Mouse (Mus musculus) adrenal gland, adult 18-20 months (tissue): ENCODE measurements around the gene Cabs1. TPM values are rescaled to one million over a fixed set of nuclear protein-coding genes. Genes with fewer than 3 reads are reported as not detected.

ENCODE experiments used
- DNase-seq, 2 experiments: peaks; one replicate each; pipeline ENCODE4 v3.0.0; 2021 to 2022; ENCODE audit warnings: low spot score in 2 of 2
- long read RNA-seq, 2 experiments: library from polyadenylated mRNA; stranded (forward); transcript quantifications; one replicate each; pipeline ENCODE4 v2.0.0; 2021
- total RNA-seq, 2 experiments: library from RNA; stranded (reverse); gene quantifications; 1 replicate in 1 of 2; 2 replicates in 1 of 2; pipeline ENCODE4 v1.2.3; 2021

Cabs1 gene
- not detected for total RNA-seq
- long read RNA-seq, experiment 1, result 0 reads
- long read RNA-seq, experiment 2, result 0 reads

GRCm38 (mm10) chr5:87979139-87979538 lies at the start of gene Cabs1:
Gene Cabs1 (plus strand): TSS chr5:87979439.
- DNase-seq, result no peak

GRCm38 (mm10) chr5:87931603-87932002 lies 47.6 kb upstream of the Cabs1 start:
- DNase-seq, result no peak

- DNase-seq, result no peak
These were observed 38.5 kb upstream of the Cabs1 start for GRCm38 (mm10) chr5:87940752-87941151.

GRCm38 (mm10) chr5:87942515-87942914 lies 36.7 kb upstream of the Cabs1 start:
- no peak for DNase-seq

GRCm38 (mm10) chr5:87951836-87952235 lies 27.4 kb upstream of the Cabs1 start:
- DNase-seq, result no peak

- no peak for DNase-seq
These were observed 10.0 kb upstream of the Cabs1 start, which contains the start of the genes 2310003L06Rik and Gm28434 for GRCm38 (mm10) chr5:87969201-87969600. Gene 2310003L06Rik (plus strand): TSS chr5:87969459. Gene Gm28434 (plus strand): TSS chr5:87969517.

- no peak for DNase-seq
These were observed 3.4 kb downstream of the Cabs1 start for GRCm38 (mm10) chr5:87982468-87983214.

- no peak for DNase-seq
These were observed 23.0 kb downstream of the Cabs1 start, which contains the start of gene Smr3a for GRCm38 (mm10) chr5:88002249-88002648. Gene Smr3a (plus strand): TSS chr5:88002549.

- DNase-seq, result no peak
These were observed 26.0 kb downstream of the Cabs1 start for GRCm38 (mm10) chr5:88005241-88005640.

Other genes starting within 250 kb of the Cabs1 start
- gene Csn1s2a, start 204.9 kb upstream of the Cabs1 start, total RNA-seq, result not detected
- gene Csn1s2b, start 171.4 kb upstream of the Cabs1 start, total RNA-seq, result not detected
- gene Prr27, start 153.8 kb upstream of the Cabs1 start, total RNA-seq, result not detected
- gene Odam, start 94.4 kb upstream of the Cabs1 start, total RNA-seq, result not detected
- not detected for gene Csn3, start 53.9 kb upstream of the Cabs1 start, total RNA-seq
- not detected for gene 2310003L06Rik, start 10.0 kb upstream of the Cabs1 start, total RNA-seq
- not detected for gene Gm28434, start 9.9 kb upstream of the Cabs1 start, total RNA-seq
- gene Smr3a, start 23.1 kb downstream of the Cabs1 start, total RNA-seq, result not detected
- not detected for gene Smr2, start 107.1 kb downstream of the Cabs1 start, total RNA-seq
- not detected for gene Gm11116, start 132.1 kb downstream of the Cabs1 start, total RNA-seq
- gene Gm11115, start 174.7 kb downstream of the Cabs1 start, total RNA-seq, result not detected